In the genomic region with DNA sequence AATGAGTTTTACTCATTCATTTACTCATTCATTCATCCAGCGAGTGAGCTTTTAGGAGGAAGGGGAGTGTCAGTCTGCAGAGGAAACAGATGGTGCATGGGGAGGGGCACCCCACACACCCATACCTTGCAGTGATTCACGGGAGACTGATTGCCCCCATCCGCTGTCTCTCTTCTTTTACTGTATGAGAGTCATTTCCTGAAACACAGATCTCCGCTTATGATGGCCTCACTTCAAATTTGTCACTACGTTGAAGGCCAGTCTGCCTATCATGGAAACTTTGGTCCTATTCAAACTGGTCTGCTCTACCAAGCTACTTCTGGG, we compare ENCODE assay signal across 10 mouse cellular contexts.
DNase-seq lines count a peak whose midpoint lies in the region; ATAC-seq lines count a peak whose summit lies in the region.
"Had no signal": no experiment of that assay in that cellular context is flagged by ENCODE, and none has a peak within 500 bp of the region (broad histone marks: within the 10 kb centered on the region; RNA-seq: fewer than 3 reads in every experiment).

No protein-coding gene starts in this region.

- no peak overlapping the region for H3K27ac ChIP-seq in liver, embryonic 15.5 days (replicated peaks)
- no peak overlapping the region for H3K27ac ChIP-seq in limb, embryonic 10.5 days
- H3K27ac ChIP-seq: liver, embryonic 14.5 days; macrophage had no signal

- 0 out of 2 replicates have a peak overlapping the region, but pooled peaks have one; percentile 66 for H3K4me2 ChIP-seq in liver, embryonic 15.5 days

- WGBS in liver, embryonic 15.5 days (ENCODE audit: insufficient replicate concordance), result 33% methylated on average over 5 of the region's 5 CpGs
- 55% methylated on average over 5 of the region's 5 CpGs for WGBS in limb, embryonic 10.5 days

- no peak for DNase-seq in cerebellum, adult 18-20 months
- DNase-seq in liver, result no peak
- DNase-seq in limb, embryonic 10.5 days (ENCODE audit: low spot score), result peak; percentile 18
- peak; percentile 74 for DNase-seq in thymus, postnatal 14 days
- no peak for DNase-seq in adrenal gland, adult 8-10 months
- DNase-seq in kidney, adult 8-10 months, result no peak

- no peak overlapping the region for H3K4me3 ChIP-seq in liver, embryonic 15.5 days (replicated peaks)
- H3K4me3 ChIP-seq in limb, embryonic 10.5 days, result no peak overlapping the region

- no peak overlapping the region for H3K9ac ChIP-seq in liver, embryonic 15.5 days
- H3K9ac ChIP-seq: liver, embryonic 14.5 days had no signal

- no peaks in the 10 kb centered on the region for H3K27me3 ChIP-seq in liver, embryonic 15.5 days
- 0 out of 2 replicates have a peak, but pooled peaks cover 5% of the 10 kb centered on the region for H3K27me3 ChIP-seq in limb, embryonic 10.5 days (ENCODE audit: low read depth, poor library complexity, severe bottlenecking)

- H3K4me1 ChIP-seq in liver, embryonic 15.5 days (replicated peaks), result no peaks in the 10 kb centered on the region; the same call in 1 of the 2 replicates
- H3K4me1 ChIP-seq in limb, embryonic 10.5 days, result peaks cover 7% of the 10 kb centered on the region

- H3K9me3 ChIP-seq in liver, embryonic 15.5 days (replicated peaks), result no peaks in the 10 kb centered on the region
- H3K9me3 ChIP-seq in limb, embryonic 10.5 days (replicated peaks), result no peaks in the 10 kb centered on the region

- H3K36me3 ChIP-seq in liver, embryonic 15.5 days (replicated peaks), result no peaks in the 10 kb centered on the region
- H3K36me3 ChIP-seq in limb, embryonic 10.5 days, result no peaks in the 10 kb centered on the region

- peak; percentile 31; the same call in 1 of the 2 replicates for ATAC-seq in cerebellum, adult (ENCODE audit: insufficient number of reproducible peaks, low FRiP score, low TSS enrichment)
- ATAC-seq in liver, embryonic 15.5 days (ENCODE audit: insufficient read depth), result no peak

Comparison
In these comparisons a context has a peak if more than half of its experiments do, and no peak if none do; other contexts are left out.
1. DNase-seq: peak in limb, embryonic 10.5 days (single experiment) and thymus, postnatal 14 days (single experiment); none in cerebellum, adult 18-20 months (0 of 2), liver (single experiment), adrenal gland, adult 8-10 months (single experiment) and kidney, adult 8-10 months (0 of 2).